Mouse (Mus musculus) lung, adult 2 months (tissue): ENCODE results near the gene Lancl3.

Experiments used
- CTCF ChIP-seq: fragments of 200-500 bp; IDR thresholded peaks from 2 replicates; pipeline ENCODE4 v1.5.1; 2011; ENCODE audit warnings: mild to moderate bottlenecking, low read length, control low read depth; ENCODE audit not compliant: insufficient read depth
- POLR2A ChIP-seq: fragments of 200-500 bp; IDR thresholded peaks from 2 replicates; pipeline ENCODE4 v1.6.1; 2011; ENCODE audit warnings: low read depth, mild to moderate bottlenecking, control low read depth, low read length, borderline replicate concordance; ENCODE audit errors: extremely low read depth

GRCm38 (mm10) chrX:9253990-9254389 lies 54.3 kb downstream of the Lancl3 start:
- no peak for TF ChIP-seq CTCF
- TF ChIP-seq POLR2A = no peak
